Mouse (Mus musculus) C2C12 (cell line): ENCODE measurements around the gene Cdyl.

Experiments
- CEBPB ChIP-seq: IDR thresholded peaks from one replicate; pipeline ENCODE4 v1.6.1; 2011; ENCODE audit warnings: low read depth, mild to moderate bottlenecking, control low read depth, moderate library complexity
- CTCF ChIP-seq: IDR thresholded peaks from one replicate; pipeline ENCODE4 v1.5.1; 2011; ENCODE audit not compliant: control insufficient read depth, insufficient read depth, insufficient read length
- FOSL1 ChIP-seq: IDR thresholded peaks from one replicate; pipeline ENCODE4 v1.8.0; 2011; ENCODE audit warnings: mild to moderate bottlenecking, low read length; ENCODE audit not compliant: poor library complexity, insufficient read depth, severe bottlenecking
- MAX ChIP-seq: IDR thresholded peaks from one replicate; pipeline ENCODE4 v1.6.1; 2011; ENCODE audit warnings: mild to moderate bottlenecking, control low read depth
- MYOD1 ChIP-seq: IDR thresholded peaks from one replicate; pipeline ENCODE4 v1.6.1; 2011; ENCODE audit warnings: low read depth; ENCODE audit not compliant: control insufficient read depth, insufficient read length
- MYOG ChIP-seq: IDR thresholded peaks from one replicate; pipeline ENCODE4 v1.6.1; 2011; ENCODE audit not compliant: control insufficient read depth, insufficient read length; ENCODE audit errors: extremely low read depth
- USF1 ChIP-seq: IDR thresholded peaks from one replicate; pipeline ENCODE4 v1.6.1; 2011; ENCODE audit warnings: low read depth, mild to moderate bottlenecking, control low read depth, moderate library complexity

- TF ChIP-seq CTCF (no peak), CEBPB (no peak), MAX (no peak), USF1 (no peak), MYOG (no peak), MYOD1 (no peak), FOSL1 (no peak)
Measured at GRCm38 (mm10) chr13:35752046-35752445, 92.4 kb downstream of the Cdyl start.
